Mouse (Mus musculus): Measurements from ENCODE around the gene Orai3.

Gene Orai3

GRCm38 (mm10) chr7:127800435-127801009, 30.9 kb downstream of the Orai3 start, which contains the start of gene Hsd3b7:
TSS of gene Hsd3b7 (plus strand) at chr7:127800604.
- peak; percentile 74 to 76 for DNase-seq

GRCm38 (mm10) chr7:127801010-127801621, 31.5 kb downstream of the Orai3 start:
- no peak for DNase-seq

GRCm38 (mm10) chr7:127802313-127802712, 32.7 kb downstream of the Orai3 start:
- no peak for DNase-seq

GRCm38 (mm10) chr7:127808821-127809220, 39.2 kb downstream of the Orai3 start:
- DNase-seq = no peak

- DNase-seq = no peak
These were observed 40.2 kb downstream of the Orai3 start for GRCm38 (mm10) chr7:127809846-127810245.

GRCm38 (mm10) chr7:127810650-127811049, 41.0 kb downstream of the Orai3 start:
- DNase-seq = no peak

- no peak for DNase-seq
These were observed 41.6 kb downstream of the Orai3 start for GRCm38 (mm10) chr7:127811240-127811639.

- no peak for DNase-seq
These were observed 42.7 kb downstream of the Orai3 start for GRCm38 (mm10) chr7:127812292-127812691.

- DNase-seq = no peak
These were observed 44.2 kb downstream of the Orai3 start for GRCm38 (mm10) chr7:127813821-127814220.

GRCm38 (mm10) chr7:127814241-127814921, 44.8 kb downstream of the Orai3 start:
- no peak for DNase-seq

- DNase-seq = no peak
These were observed 45.6 kb downstream of the Orai3 start for GRCm38 (mm10) chr7:127815116-127815665.

- DNase-seq = peak; percentile 56 to 71
These were observed 46.6 kb downstream of the Orai3 start for GRCm38 (mm10) chr7:127815954-127816821.

GRCm38 (mm10) chr7:127817053-127817452, 47.4 kb downstream of the Orai3 start:
- no peak for DNase-seq

- DNase-seq = no peak
These were observed 48.2 kb downstream of the Orai3 start for GRCm38 (mm10) chr7:127817776-127818175.

GRCm38 (mm10) chr7:127820836-127821509, 51.4 kb downstream of the Orai3 start:
- no peak for DNase-seq

- DNase-seq = no peak
These were observed 52.9 kb downstream of the Orai3 start for GRCm38 (mm10) chr7:127822494-127822893.

- DNase-seq = no peak
These were observed 53.9 kb downstream of the Orai3 start for GRCm38 (mm10) chr7:127823236-127824171.

- DNase-seq = no peak
These were observed 54.7 kb downstream of the Orai3 start, which contains the start of the genes Stx4a and Stx1b for GRCm38 (mm10) chr7:127824176-127824871. TSS of gene Stx4a (plus strand) at chr7:127824294. TSS of gene Stx1b (minus strand) at chr7:127824549.
